Mouse (Mus musculus) E14TG2a.4 (cell line): ENCODE results near the gene Herpud1.
"Not testable (repeated sequence)": the region's sequence is repeated elsewhere in the genome, so short reads cannot be mapped to it uniquely, and the experiment has no call there.

Experiments used
- CTCF ChIP-seq: conservative IDR thresholded peaks from 2 replicates; pipeline ENCODE4 v1.5.1; 2014; ENCODE audit warnings: low read length
- POU5F1 ChIP-seq: IDR thresholded peaks from 2 replicates; pipeline ENCODE4 v1.6.1; 2014; ENCODE audit warnings: low read length, borderline replicate concordance

DNA sequence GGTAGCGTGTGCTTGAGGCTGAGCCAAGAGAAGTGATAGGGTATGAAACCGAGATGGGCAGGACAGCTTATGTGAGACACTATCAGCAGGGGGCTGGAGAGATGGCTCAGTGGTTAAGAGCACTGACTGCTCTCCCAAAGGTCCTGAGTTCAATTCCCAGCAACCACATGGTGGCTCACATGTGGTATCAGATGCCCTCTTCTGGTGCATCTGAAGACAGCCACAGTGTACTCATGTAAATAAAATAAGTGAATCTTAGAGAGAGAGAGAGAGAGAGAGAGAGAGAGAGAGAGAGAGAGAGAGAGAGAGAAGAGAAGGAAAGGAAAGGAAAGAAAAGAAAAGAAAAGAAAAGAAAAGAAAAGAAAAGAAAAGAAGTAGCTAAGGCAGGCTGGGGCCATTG is 13.7 kb downstream of the Herpud1 start:
- TF ChIP-seq CTCF, POU5F1: not testable (repeated sequence)
